Mouse (Mus musculus): Measurements from ENCODE around the gene Lrrc25. TPM values are rescaled to one million over a fixed set of nuclear protein-coding genes. Genes with fewer than 3 reads are reported as not detected.

Lrrc25 gene
- polyA plus RNA-seq, 1 experiment from 2014 or later, result 1.6 TPM

- 30% methylated on average over 1 of the region's 1 CpGs for WGBS
- Histone ChIP-seq H3K9me3 (ENCODE audit: control insufficient read depth, low read length) (no peaks in the 10 kb centered on the region), H3K4me2 (ENCODE audit: low read length) (no peak overlapping the region), H3K4me3 (ENCODE audit: low read length) (no peak overlapping the region), H3K36me3 (ENCODE audit: control insufficient read depth, insufficient read depth, low read length) (peaks cover 8% of the 10 kb centered on the region; the same call in 1 of the 2 replicates), H3K27me3 (replicated peaks; ENCODE audit: control insufficient read depth, insufficient read depth, low read length) (no peaks in the 10 kb centered on the region), H3K9ac (ENCODE audit: low read depth, low read length) (no peak overlapping the region), H3K4me1 (ENCODE audit: control insufficient read depth, insufficient read depth, low read depth, low read length) (peaks cover 13% of the 10 kb centered on the region), H3K27ac (ENCODE audit: low read depth, low read length) (no peak overlapping the region)
- ATAC-seq, result no peak
These were observed 32.1 kb downstream of the Lrrc25 start for GRCm38 (mm10) chr8:70648164-70648442.

- no peak overlapping the region for H3K4me3 ChIP-seq (ENCODE audit: low read length)
- H3K9ac ChIP-seq (ENCODE audit: low read depth, low read length), result no peak overlapping the region; the same call in 1 of the 2 replicates
- no peaks in the 10 kb centered on the region for H3K27me3 ChIP-seq (replicated peaks; ENCODE audit: control insufficient read depth, insufficient read depth, low read length)
- no peak overlapping the region for H3K4me2 ChIP-seq (ENCODE audit: low read length)
- H3K4me1 ChIP-seq (ENCODE audit: control insufficient read depth, insufficient read depth, low read depth, low read length), result peaks cover 13% of the 10 kb centered on the region
- no peaks in the 10 kb centered on the region for H3K9me3 ChIP-seq (ENCODE audit: control insufficient read depth, low read length)
- H3K36me3 ChIP-seq (ENCODE audit: control insufficient read depth, insufficient read depth, low read length), result peaks cover 8% of the 10 kb centered on the region; the same call in 1 of the 2 replicates
- peak; percentile 38 for ATAC-seq
- WGBS, result 49% methylated on average over 3 of the region's 3 CpGs
- H3K27ac ChIP-seq (ENCODE audit: low read depth, low read length), result peak overlapping the region; percentile 65
These were observed 33.0 kb downstream of the Lrrc25 start for GRCm38 (mm10) chr8:70648921-70649320.

- no peak overlapping the region for H3K4me3 ChIP-seq (ENCODE audit: low read length)
- no peaks in the 10 kb centered on the region for H3K9me3 ChIP-seq (ENCODE audit: control insufficient read depth, low read length)
- ATAC-seq, result peak; percentile 76
- H3K36me3 ChIP-seq (ENCODE audit: control insufficient read depth, insufficient read depth, low read length), result peaks cover 8% of the 10 kb centered on the region; the same call in 1 of the 2 replicates
- no peaks in the 10 kb centered on the region for H3K27me3 ChIP-seq (replicated peaks; ENCODE audit: control insufficient read depth, insufficient read depth, low read length)
- 28% methylated on average over 4 of the region's 4 CpGs for WGBS
- H3K9ac ChIP-seq (ENCODE audit: low read depth, low read length), result peak overlapping the region; percentile 23; the same call in 1 of the 2 replicates
- no peak overlapping the region for H3K4me2 ChIP-seq (ENCODE audit: low read length)
- peak overlapping the region; percentile 68 for H3K27ac ChIP-seq (ENCODE audit: low read depth, low read length)
- H3K4me1 ChIP-seq (ENCODE audit: control insufficient read depth, insufficient read depth, low read depth, low read length), result peaks cover 13% of the 10 kb centered on the region
These were observed 33.4 kb downstream of the Lrrc25 start for GRCm38 (mm10) chr8:70649324-70649723.

GRCm38 (mm10) chr8:70650351-70650750 is 34.4 kb downstream of the Lrrc25 start:
- no peak overlapping the region for H3K4me3 ChIP-seq (ENCODE audit: low read length)
- H3K4me1 ChIP-seq (ENCODE audit: control insufficient read depth, insufficient read depth, low read depth, low read length), result peaks cover 13% of the 10 kb centered on the region
- peaks cover 8% of the 10 kb centered on the region; the same call in 1 of the 2 replicates for H3K36me3 ChIP-seq (ENCODE audit: control insufficient read depth, insufficient read depth, low read length)
- no peak overlapping the region for H3K9ac ChIP-seq (ENCODE audit: low read depth, low read length)
- no peak overlapping the region for H3K4me2 ChIP-seq (ENCODE audit: low read length)
- H3K27me3 ChIP-seq (replicated peaks; ENCODE audit: control insufficient read depth, insufficient read depth, low read length), result no peaks in the 10 kb centered on the region
- 91% methylated on average over 17 of the region's 17 CpGs for WGBS
- no peaks in the 10 kb centered on the region for H3K9me3 ChIP-seq (ENCODE audit: control insufficient read depth, low read length)
- ATAC-seq, result no peak
- H3K27ac ChIP-seq (ENCODE audit: low read depth, low read length), result no peak overlapping the region; the same call in 1 of the 2 replicates

GRCm38 (mm10) chr8:70653226-70653625 is 37.3 kb downstream of the Lrrc25 start:
- Histone ChIP-seq H3K4me2 (ENCODE audit: low read length) (no peak overlapping the region), H3K27me3 (replicated peaks; ENCODE audit: control insufficient read depth, insufficient read depth, low read length) (no peaks in the 10 kb centered on the region), H3K36me3 (ENCODE audit: control insufficient read depth, insufficient read depth, low read length) (peaks cover 8% of the 10 kb centered on the region; the same call in 1 of the 2 replicates), H3K4me1 (ENCODE audit: control insufficient read depth, insufficient read depth, low read depth, low read length) (peaks cover 8% of the 10 kb centered on the region), H3K9ac (ENCODE audit: low read depth, low read length) (no peak overlapping the region), H3K9me3 (ENCODE audit: control insufficient read depth, low read length) (no peaks in the 10 kb centered on the region), H3K4me3 (ENCODE audit: low read length) (no peak overlapping the region), H3K27ac (ENCODE audit: low read depth, low read length) (no peak overlapping the region)
- 51% methylated on average over 2 of the region's 2 CpGs for whole genome bisulfite sequencing
- no peak for ATAC-seq

- no peak for ATAC-seq
- WGBS, result 74% methylated on average over 1 of the region's 1 CpGs
- no peak overlapping the region for H3K4me2 ChIP-seq (ENCODE audit: low read length)
These were observed 38.2 kb downstream of the Lrrc25 start for GRCm38 (mm10) chr8:70654121-70654520.

GRCm38 (mm10) chr8:70655469-70655868 is 39.5 kb downstream of the Lrrc25 start:
- no peak overlapping the region for H3K9ac ChIP-seq (ENCODE audit: low read depth, low read length)
- H3K4me3 ChIP-seq (ENCODE audit: low read length), result no peak overlapping the region
- H3K4me2 ChIP-seq (ENCODE audit: low read length), result no peak overlapping the region
- no peaks in the 10 kb centered on the region for H3K9me3 ChIP-seq (ENCODE audit: control insufficient read depth, low read length)
- H3K4me1 ChIP-seq (ENCODE audit: control insufficient read depth, insufficient read depth, low read depth, low read length), result peaks cover 9% of the 10 kb centered on the region
- 37% methylated on average over 2 of the region's 2 CpGs for WGBS
- H3K36me3 ChIP-seq (ENCODE audit: control insufficient read depth, insufficient read depth, low read length), result peaks cover 5% of the 10 kb centered on the region; the same call in 1 of the 2 replicates
- ATAC-seq, result no peak
- H3K27ac ChIP-seq (ENCODE audit: low read depth, low read length), result peak overlapping the region; percentile 54
- H3K27me3 ChIP-seq (replicated peaks; ENCODE audit: control insufficient read depth, insufficient read depth, low read length), result no peaks in the 10 kb centered on the region

More at GRCm38 (mm10) chr8:70654121-70654520, 38.2 kb downstream of the Lrrc25 start:
- peaks cover 8% of the 10 kb centered on the region; the same call in 1 of the 2 replicates for H3K36me3 ChIP-seq (ENCODE audit: control insufficient read depth, insufficient read depth, low read length)
- H3K4me1 ChIP-seq (ENCODE audit: control insufficient read depth, insufficient read depth, low read depth, low read length), result peaks cover 12% of the 10 kb centered on the region
- H3K9me3 ChIP-seq (ENCODE audit: control insufficient read depth, low read length), result no peaks in the 10 kb centered on the region
- no peak overlapping the region for H3K9ac ChIP-seq (ENCODE audit: low read depth, low read length)
- H3K27me3 ChIP-seq (replicated peaks; ENCODE audit: control insufficient read depth, insufficient read depth, low read length), result no peaks in the 10 kb centered on the region
- no peak overlapping the region for H3K27ac ChIP-seq (ENCODE audit: low read depth, low read length)
- H3K4me3 ChIP-seq (ENCODE audit: low read length), result no peak overlapping the region

GRCm38 (mm10) chr8:70656193-70656790 is 40.3 kb downstream of the Lrrc25 start:
- H3K4me1 ChIP-seq (ENCODE audit: control insufficient read depth, insufficient read depth, low read depth, low read length), result peaks cover 9% of the 10 kb centered on the region

GRCm38 (mm10) chr8:70657214-70657613 is 41.3 kb downstream of the Lrrc25 start:
- no peaks in the 10 kb centered on the region for H3K27me3 ChIP-seq (replicated peaks; ENCODE audit: control insufficient read depth, insufficient read depth, low read length)
- no peaks in the 10 kb centered on the region for H3K9me3 ChIP-seq (ENCODE audit: control insufficient read depth, low read length)
- WGBS, result 95% methylated on average over 3 of the region's 3 CpGs
- H3K36me3 ChIP-seq (ENCODE audit: control insufficient read depth, insufficient read depth, low read length), result no peaks in the 10 kb centered on the region
- H3K9ac ChIP-seq (ENCODE audit: low read depth, low read length), result no peak overlapping the region
- peaks cover 9% of the 10 kb centered on the region for H3K4me1 ChIP-seq (ENCODE audit: control insufficient read depth, insufficient read depth, low read depth, low read length)
- no peak overlapping the region for H3K4me3 ChIP-seq (ENCODE audit: low read length)
- peak overlapping the region; percentile 96; the same call in 1 of the 2 replicates for H3K4me2 ChIP-seq (ENCODE audit: low read length)
- no peak overlapping the region for H3K27ac ChIP-seq (ENCODE audit: low read depth, low read length)
- no peak for ATAC-seq

More at GRCm38 (mm10) chr8:70656193-70656790, 40.3 kb downstream of the Lrrc25 start:
- WGBS, result 10% methylated on average over 13 of the region's 13 CpGs
- H3K4me2 ChIP-seq (ENCODE audit: low read length), result no peak overlapping the region
- H3K9me3 ChIP-seq (ENCODE audit: control insufficient read depth, low read length), result no peaks in the 10 kb centered on the region
- H3K36me3 ChIP-seq (ENCODE audit: control insufficient read depth, insufficient read depth, low read length), result peaks cover 3% of the 10 kb centered on the region; the same call in 1 of the 2 replicates
- no peaks in the 10 kb centered on the region for H3K27me3 ChIP-seq (replicated peaks; ENCODE audit: control insufficient read depth, insufficient read depth, low read length)
- peak; percentile 35 for ATAC-seq
- H3K4me3 ChIP-seq (ENCODE audit: low read length), result no peak overlapping the region
- H3K27ac ChIP-seq (ENCODE audit: low read depth, low read length), result peak overlapping the region; percentile 54
- H3K9ac ChIP-seq (ENCODE audit: low read depth, low read length), result 0 out of 2 replicates have a peak overlapping the region, but pooled peaks have one; percentile 8

Data from hindbrain, embryonic 16.5 days (tissue).